Mouse (Mus musculus) lung, postnatal 0 days (tissue): ENCODE measurements around the gene Gm9918.

Experiments used
- CTCF ChIP-seq: IDR thresholded peaks from 2 replicates; pipeline ENCODE4 v1.5.1; 2016; ENCODE audit warnings: antibody characterized with exemption, mild to moderate bottlenecking
- EP300 ChIP-seq: IDR thresholded peaks from 2 replicates; pipeline ENCODE4 v1.6.1; 2016; ENCODE audit warnings: antibody characterized with exemption, mild to moderate bottlenecking, control low read depth

GRCm38 (mm10) chr15:102246866-102247251, 23.5 kb upstream of the Gm9918 start:
- TF ChIP-seq CTCF = no peak
- TF ChIP-seq EP300 = no peak
